Mouse (Mus musculus): ENCODE results near the gene Rab5c.

DNA sequence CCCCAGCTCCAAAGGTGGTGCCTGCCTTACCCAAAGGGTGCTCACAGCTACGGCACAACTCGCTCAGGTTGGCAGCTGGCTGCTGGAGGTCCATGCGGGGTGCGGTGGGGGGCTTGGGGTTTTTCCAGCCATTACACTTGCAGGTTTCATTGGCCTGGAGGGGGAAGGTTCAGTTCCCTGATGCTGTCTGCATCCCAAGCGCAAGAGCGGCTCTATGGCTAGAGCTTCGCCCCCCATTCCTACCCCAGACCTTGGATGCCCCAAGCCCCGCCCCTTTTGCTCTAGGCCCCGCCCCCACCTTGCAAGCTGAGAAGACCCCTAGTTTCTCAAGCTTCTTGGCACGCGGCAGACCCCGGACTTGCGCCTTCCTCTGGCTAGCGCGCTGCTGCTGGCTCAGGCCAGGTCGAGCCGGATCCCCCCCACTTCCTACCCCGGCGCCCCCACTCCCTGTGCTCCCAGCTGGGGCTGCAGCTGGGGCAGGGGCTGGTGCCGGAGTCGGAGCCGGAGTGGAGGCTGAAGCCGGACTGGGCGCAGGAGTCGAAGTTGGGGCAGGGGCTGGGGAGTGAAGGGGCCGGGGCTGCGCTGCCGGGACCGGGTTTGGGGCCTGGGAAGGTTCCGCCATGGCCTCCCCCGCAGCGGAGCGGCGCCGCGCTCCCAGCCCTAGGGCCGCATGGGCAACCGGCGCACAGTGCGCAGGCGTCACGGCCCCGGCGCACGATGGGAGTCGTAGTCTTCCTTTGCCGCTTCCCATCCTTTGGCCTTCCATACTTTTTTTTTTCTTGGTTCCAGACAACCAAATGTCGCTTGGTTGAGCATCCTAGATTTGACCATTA is 26.0 kb downstream of the Rab5c start, which contains the start of gene Kat2a:
- TF ChIP-seq CTCF (conservative IDR thresholded peaks at IDR 0.05 in 1 of 2, IDR thresholded peaks at IDR 0.05 in 1 of 2; ENCODE audit: low read depth in 2 of 2, low read length in 2 of 2), result no peak
- TF ChIP-seq HCFC1 (IDR thresholded peaks at IDR 0.05; ENCODE audit: low read depth, low read length), result peak; percentile 97
- TF ChIP-seq POLR2A (IDR thresholded peaks at IDR 0.05; ENCODE audit: low read depth, low read length), result peak; percentile 97
- TF ChIP-seq CHD1 (IDR thresholded peaks at IDR 0.05; ENCODE audit: low read depth, low read length), result no peak
- TF ChIP-seq TBP (conservative IDR thresholded peaks at IDR 0.05; ENCODE audit: low read depth, low read length), result 0 out of 2 replicates have a peak, but pooled peaks have one; percentile 51
- peak; percentile 80 for TF ChIP-seq ZMIZ1 (IDR thresholded peaks at IDR 0.05; ENCODE audit: low read depth, low read length)
- TF ChIP-seq EP300 (IDR thresholded peaks at IDR 0.05; ENCODE audit: low read length), result no peak
- peak; percentile 90 for TF ChIP-seq ZNF384 (IDR thresholded peaks at IDR 0.05; ENCODE audit: low read depth, low read length)
- TF ChIP-seq MAFK (IDR thresholded peaks at IDR 0.05; ENCODE audit: insufficient replicate concordance, low read length), result no peak
